Mouse (Mus musculus) heart, postnatal 0 days (tissue): Measurements from ENCODE around the gene Eef2.

Source experiments
- CTCF ChIP-seq: IDR thresholded peaks from 2 replicates; pipeline ENCODE4 v1.5.1; 2016; ENCODE audit warnings: antibody characterized with exemption, control low read depth, low read depth
- EP300 ChIP-seq: IDR thresholded peaks from 2 replicates; pipeline ENCODE4 v1.6.1; 2016; ENCODE audit warnings: antibody characterized with exemption, low read depth

- TF ChIP-seq CTCF, result no peak
- no peak for TF ChIP-seq EP300
Observed at GRCm38 (mm10) chr10:81195300-81195699, 18.9 kb downstream of the Eef2 start.
